Mouse (Mus musculus) midbrain, postnatal 0 days (tissue): ENCODE results near the gene Parp11. TPM values are rescaled to one million over a fixed set of nuclear protein-coding genes. Genes with fewer than 3 reads are reported as not detected.

ENCODE experiments used
- ATAC-seq: fragments of 200-750 bp; cut with Nextera tagmentation; 2 replicates; pipeline ENCODE4 v1.8.0; 2017; ENCODE audit warnings: moderate number of reproducible peaks, mild to moderate bottlenecking, moderate TSS enrichment, moderate library complexity; ENCODE audit not compliant: low FRiP score
- DNase-seq: peaks from one replicate; pipeline ENCODE4 v3.0.0-alpha.2; 2015; ENCODE audit warnings: low spot score
- H3K27ac ChIP-seq: fragments of 300-500 bp; sonication (generic); 2 replicates; pipeline ENCODE4 v1.5.1; 2014; ENCODE audit warnings: low read depth, mild to moderate bottlenecking, low read length, mixed read lengths
- H3K27me3 ChIP-seq: fragments of 300-500 bp; sonication (generic); 2 replicates; pipeline ENCODE4 v1.6.1; 2014; ENCODE audit warnings: low read length, control low read depth, mixed read lengths; ENCODE audit not compliant: insufficient read depth
- H3K36me3 ChIP-seq: fragments of 300-500 bp; sonication (generic); 2 replicates; pipeline ENCODE4 v1.6.1; 2014; ENCODE audit warnings: low read length, control low read depth, mixed read lengths; ENCODE audit not compliant: insufficient read depth
- H3K4me1 ChIP-seq: fragments of 300-500 bp; sonication (generic); 2 replicates; pipeline ENCODE4 v1.6.1; 2014; ENCODE audit warnings: mild to moderate bottlenecking, control low read depth, antibody characterized with exemption, low read length, mixed read lengths; ENCODE audit not compliant: insufficient read depth
- H3K4me2 ChIP-seq: fragments of 300-500 bp; sonication (generic); 2 replicates; pipeline ENCODE4 v1.6.1; 2014; ENCODE audit warnings: low read depth, mild to moderate bottlenecking, low read length, mixed read lengths; ENCODE audit not compliant: poor library complexity, severe bottlenecking
- H3K4me3 ChIP-seq: fragments of 300-500 bp; sonication (generic); 2 replicates; pipeline ENCODE4 v1.5.1; 2014; ENCODE audit warnings: low read depth, mild to moderate bottlenecking, low read length, moderate library complexity
- H3K9ac ChIP-seq: fragments of 300-500 bp; sonication (generic); replicated peaks from 2 replicates; pipeline ENCODE4 v1.6.1; 2014; ENCODE audit warnings: mild to moderate bottlenecking, low read length, moderate library complexity, mixed read lengths; ENCODE audit not compliant: poor library complexity, severe bottlenecking
- H3K9me3 ChIP-seq: fragments of 300-500 bp; sonication (generic); 2 replicates; pipeline ENCODE4 v1.6.1; 2016; ENCODE audit warnings: low read length, control low read depth
- CTCF ChIP-seq: IDR thresholded peaks from 2 replicates; pipeline ENCODE4 v1.5.1; 2016; ENCODE audit warnings: antibody characterized with exemption, mild to moderate bottlenecking
- WGBS: fragments of 180-500 bp; shearing (Covaris S2); extraction: QIAGEN DNeasy Blood & Tissue Kit; methylation state at CpG from one replicate; pipeline ENCODE4 v1.1.7; 2014; 5-methylcytosine and 5-hydroxymethylcytosine counted together
- polyA plus RNA-seq: library from polyadenylated mRNA; unstranded; fragments of >200 nt; fragmentation: Nextera tagmentation; extraction: Ambion mirVana; gene quantifications from 2 replicates; pipeline ENCODE4 v1.2.1, GENCODE M21; 2015
- total RNA-seq: library from RNA; depleted of rRNA; stranded (reverse); fragments of >200 nt; gene quantifications from 2 replicates; pipeline ENCODE4 v1.2.3, GENCODE M21; 2014

Parp11 gene
- total and polyA plus RNA-seq, 2 experiments from 2014 or later: 57.2 to 73.2 TPM

- Histone ChIP-seq H3K27me3 (no peaks in the 10 kb centered on the region), H3K9ac (peak overlapping the region; percentile 93), H3K4me3 (peak overlapping the region; percentile 78), H3K36me3 (no peaks in the 10 kb centered on the region), H3K4me1 (peaks cover 8% of the 10 kb centered on the region; the same call in 1 of the 2 replicates), H3K27ac (peak overlapping the region; percentile 95), H3K4me2 (peak overlapping the region; percentile 61), H3K9me3 (no peaks in the 10 kb centered on the region)
- DNase-seq: peak; percentile 95
- peak; percentile 98 for ATAC-seq
- WGBS: under 1% methylated on average over 68 of the region's 70 CpGs
- TF ChIP-seq CTCF: no peak
These were observed 7.0 kb downstream of the Parp11 start for GRCm38 (mm10) chr6:127453407-127454343.

- 35% methylated on average over 10 of the region's 10 CpGs for WGBS
- no peaks in the 10 kb centered on the region for H3K27me3 ChIP-seq
- ATAC-seq (no peak), DNase-seq (no peak)
- no peak overlapping the region for H3K27ac ChIP-seq
- H3K4me2 ChIP-seq: peak overlapping the region; percentile 61
- no peaks in the 10 kb centered on the region for H3K36me3 ChIP-seq
- peak overlapping the region; percentile 78 for H3K4me3 ChIP-seq
- no peak for TF ChIP-seq CTCF
- peak overlapping the region; percentile 93 for H3K9ac ChIP-seq
- H3K4me1 ChIP-seq: peaks cover 8% of the 10 kb centered on the region; the same call in 1 of the 2 replicates
- no peaks in the 10 kb centered on the region for H3K9me3 ChIP-seq
These were observed 7.7 kb downstream of the Parp11 start for GRCm38 (mm10) chr6:127454344-127454707.

- no peak for DNase-seq
These were observed 8.2 kb downstream of the Parp11 start for GRCm38 (mm10) chr6:127454809-127455208.

GRCm38 (mm10) chr6:127455440-127455839 lies 8.8 kb downstream of the Parp11 start:
- H3K4me1 ChIP-seq: peaks cover 6% of the 10 kb centered on the region; the same call in 1 of the 2 replicates
- no peak for ATAC-seq
- no peaks in the 10 kb centered on the region for H3K27me3 ChIP-seq
- no peak overlapping the region for H3K4me2 ChIP-seq
- H3K4me3 ChIP-seq: no peak overlapping the region
- H3K36me3 ChIP-seq: no peaks in the 10 kb centered on the region
- peak; percentile 47 for TF ChIP-seq CTCF
- no peak overlapping the region for H3K9ac ChIP-seq
- WGBS: 96% methylated on average over 4 of the region's 4 CpGs
- H3K9me3 ChIP-seq: no peaks in the 10 kb centered on the region
- no peak overlapping the region for H3K27ac ChIP-seq
- DNase-seq: no peak

More at GRCm38 (mm10) chr6:127454809-127455208, 8.2 kb downstream of the Parp11 start:
- Histone ChIP-seq H3K36me3 (no peaks in the 10 kb centered on the region), H3K4me2 (peak overlapping the region; percentile 61), H3K9ac (no peak overlapping the region), H3K27me3 (no peaks in the 10 kb centered on the region), H3K9me3 (no peaks in the 10 kb centered on the region), H3K4me3 (peak overlapping the region; percentile 78), H3K27ac (no peak overlapping the region), H3K4me1 (peaks cover 8% of the 10 kb centered on the region; the same call in 1 of the 2 replicates)
- 83% methylated on average over 6 of the region's 6 CpGs for WGBS
- no peak for ATAC-seq
- no peak for TF ChIP-seq CTCF

- Histone ChIP-seq H3K27ac (no peak overlapping the region), H3K4me2 (no peak overlapping the region), H3K27me3 (no peaks in the 10 kb centered on the region), H3K4me1 (peaks cover 6% of the 10 kb centered on the region; the same call in 1 of the 2 replicates), H3K9me3 (no peaks in the 10 kb centered on the region), H3K4me3 (no peak overlapping the region), H3K9ac (no peak overlapping the region), H3K36me3 (no peaks in the 10 kb centered on the region)
- 98% methylated on average over 2 of the region's 2 CpGs for WGBS
- DNase-seq: no peak
- TF ChIP-seq CTCF: no peak
- no peak for ATAC-seq
These were observed 10.1 kb downstream of the Parp11 start for GRCm38 (mm10) chr6:127456769-127457168.

GRCm38 (mm10) chr6:127459776-127460175 lies 13.1 kb downstream of the Parp11 start:
- Histone ChIP-seq H3K9ac (no peak overlapping the region), H3K27me3 (no peaks in the 10 kb centered on the region), H3K27ac (no peak overlapping the region), H3K4me2 (no peak overlapping the region), H3K4me3 (no peak overlapping the region), H3K4me1 (peaks cover 2% of the 10 kb centered on the region; the same call in 1 of the 2 replicates), H3K9me3 (no peaks in the 10 kb centered on the region), H3K36me3 (no peaks in the 10 kb centered on the region)
- 96% methylated on average over 2 of the region's 2 CpGs for WGBS
- no peak for TF ChIP-seq CTCF
- DNase-seq (no peak), ATAC-seq (no peak)
